Mouse (Mus musculus) heart, embryonic 11.5 days (tissue): Measurements from ENCODE around the gene Pdzd2. TPM values are rescaled to one million over a fixed set of nuclear protein-coding genes. Genes with fewer than 3 reads are reported as not detected.

Source experiments
- ATAC-seq: fragments of 200-750 bp; cut with Nextera tagmentation; replicated peaks from 2 replicates; pipeline ENCODE4 v1.8.0; 2017; ENCODE audit warnings: moderate library complexity; ENCODE audit not compliant: insufficient number of reproducible peaks, low FRiP score, low TSS enrichment
- H3K27ac ChIP-seq: fragments of 300-500 bp; sonication (generic); 2 replicates; pipeline ENCODE4 v1.5.1; 2014; ENCODE audit warnings: mild to moderate bottlenecking, low read depth, low read length
- H3K27me3 ChIP-seq: fragments of 300-500 bp; sonication (generic); 2 replicates; pipeline ENCODE4 v1.6.1; 2014; ENCODE audit warnings: mild to moderate bottlenecking, low read length, mixed read lengths; ENCODE audit not compliant: control insufficient read depth, insufficient read depth
- H3K36me3 ChIP-seq: fragments of 300-500 bp; sonication (generic); 2 replicates; pipeline ENCODE4 v1.6.1; 2014; ENCODE audit warnings: mild to moderate bottlenecking, low read length, moderate library complexity, mixed read lengths; ENCODE audit not compliant: control insufficient read depth, insufficient read depth
- H3K4me1 ChIP-seq: fragments of 300-500 bp; sonication (generic); 2 replicates; pipeline ENCODE4 v1.6.1; 2014; ENCODE audit warnings: low read length; ENCODE audit not compliant: control insufficient read depth, insufficient read depth
- H3K4me2 ChIP-seq: fragments of 300-500 bp; sonication (generic); 2 replicates; pipeline ENCODE4 v1.6.1; 2014; ENCODE audit warnings: mild to moderate bottlenecking, moderate library complexity
- H3K4me3 ChIP-seq: fragments of 300-500 bp; sonication (generic); 2 replicates; pipeline ENCODE4 v1.5.1; 2014; ENCODE audit warnings: low read depth, low read length
- H3K9ac ChIP-seq: fragments of 300-500 bp; sonication (generic); 2 replicates; pipeline ENCODE4 v1.6.1; 2014; ENCODE audit warnings: mild to moderate bottlenecking, low read depth, low read length, moderate library complexity
- H3K9me3 ChIP-seq: fragments of 300-500 bp; sonication (generic); replicated peaks from 2 replicates; pipeline ENCODE4 v1.6.1; 2016; ENCODE audit warnings: low read length; ENCODE audit not compliant: control insufficient read depth
- WGBS: fragments of 180-500 bp; shearing (Covaris S2); extraction: QIAGEN DNeasy Blood & Tissue Kit; methylation state at CpG from one replicate; pipeline ENCODE4 v1.1.7; 2014; ENCODE audit not compliant: insufficient replicate concordance; 5-methylcytosine and 5-hydroxymethylcytosine counted together
- polyA plus RNA-seq: library from polyadenylated mRNA; unstranded; fragments of >200 nt; fragmentation: Nextera tagmentation; extraction: Ambion mirVana; gene quantifications from 2 replicates; pipeline ENCODE4 v1.2.1, GENCODE M21; 2014

Gene Pdzd2
- polyA plus RNA-seq, 1 experiment from 2014 or later = 12.5 TPM

GRCm38 (mm10) chr15:12490969-12491368 is 248.8 kb downstream of the Pdzd2 start:
- Histone ChIP-seq H3K36me3 (no peaks in the 10 kb centered on the region), H3K27ac (peak overlapping the region; percentile 42; the same call in 1 of the 2 replicates), H3K9me3 (no peaks in the 10 kb centered on the region), H3K27me3 (no peaks in the 10 kb centered on the region), H3K4me1 (peaks cover 5% of the 10 kb centered on the region; the same call in 1 of the 2 replicates), H3K9ac (no peak overlapping the region), H3K4me3 (no peak overlapping the region), H3K4me2 (no peak overlapping the region)
- 0 out of 2 replicates have a peak, but pooled peaks have one; percentile 6 for ATAC-seq
- 51% methylated on average over 3 of the region's 3 CpGs for WGBS

- H3K4me3 ChIP-seq = no peak overlapping the region
- H3K9ac ChIP-seq = no peak overlapping the region
- WGBS = 24% methylated on average over 7 of the region's 7 CpGs
- ATAC-seq = 0 out of 2 replicates have a peak, but pooled peaks have one; percentile 42
- peaks cover 5% of the 10 kb centered on the region; the same call in 1 of the 2 replicates for H3K4me1 ChIP-seq
- no peaks in the 10 kb centered on the region for H3K9me3 ChIP-seq
- no peaks in the 10 kb centered on the region for H3K36me3 ChIP-seq
- H3K27me3 ChIP-seq = no peaks in the 10 kb centered on the region
- no peak overlapping the region for H3K27ac ChIP-seq
- H3K4me2 ChIP-seq = peak overlapping the region; percentile 4; the same call in 1 of the 2 replicates
Observed at GRCm38 (mm10) chr15:12490527-12490926, 249.2 kb downstream of the Pdzd2 start.

DNA sequence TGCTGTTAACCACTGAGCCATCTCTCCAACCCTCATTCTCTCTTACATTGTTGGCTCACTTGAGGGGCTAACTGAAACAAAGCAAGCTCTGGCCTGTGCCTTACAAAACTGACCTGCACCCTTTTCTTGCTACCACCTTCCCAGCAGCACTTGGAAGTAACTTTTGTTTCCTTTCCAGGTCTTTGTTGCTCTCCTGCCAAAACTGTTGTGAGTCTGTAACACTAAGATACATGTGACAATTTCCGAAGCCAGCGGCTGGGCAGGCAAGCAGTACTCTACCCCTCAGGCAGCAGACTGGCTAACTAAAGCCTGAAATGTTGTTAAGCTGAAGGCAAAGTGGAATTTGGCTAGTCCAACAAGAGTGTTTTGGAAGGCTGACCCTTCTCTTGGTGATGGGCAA is 251.4 kb downstream of the Pdzd2 start:
- H3K4me2 ChIP-seq = no peak overlapping the region
- H3K9me3 ChIP-seq = no peaks in the 10 kb centered on the region
- 86% methylated on average over 2 of the region's 2 CpGs for WGBS
- no peak overlapping the region for H3K27ac ChIP-seq
- H3K36me3 ChIP-seq = no peaks in the 10 kb centered on the region
- no peak for ATAC-seq
- no peak overlapping the region for H3K9ac ChIP-seq
- no peaks in the 10 kb centered on the region for H3K27me3 ChIP-seq
- no peak overlapping the region for H3K4me3 ChIP-seq
- peaks cover 5% of the 10 kb centered on the region; the same call in 1 of the 2 replicates for H3K4me1 ChIP-seq

GRCm38 (mm10) chr15:12481261-12481660 is 258.5 kb downstream of the Pdzd2 start:
- Histone ChIP-seq H3K4me3 (no peak overlapping the region), H3K4me2 (no peak overlapping the region), H3K36me3 (no peaks in the 10 kb centered on the region), H3K27me3 (no peaks in the 10 kb centered on the region), H3K27ac (no peak overlapping the region), H3K4me1 (0 out of 2 replicates have a peak, but pooled peaks cover 4% of the 10 kb centered on the region), H3K9ac (no peak overlapping the region), H3K9me3 (no peaks in the 10 kb centered on the region)
- ATAC-seq = no peak
- WGBS = 71% methylated on average over 5 of the region's 5 CpGs

DNA sequence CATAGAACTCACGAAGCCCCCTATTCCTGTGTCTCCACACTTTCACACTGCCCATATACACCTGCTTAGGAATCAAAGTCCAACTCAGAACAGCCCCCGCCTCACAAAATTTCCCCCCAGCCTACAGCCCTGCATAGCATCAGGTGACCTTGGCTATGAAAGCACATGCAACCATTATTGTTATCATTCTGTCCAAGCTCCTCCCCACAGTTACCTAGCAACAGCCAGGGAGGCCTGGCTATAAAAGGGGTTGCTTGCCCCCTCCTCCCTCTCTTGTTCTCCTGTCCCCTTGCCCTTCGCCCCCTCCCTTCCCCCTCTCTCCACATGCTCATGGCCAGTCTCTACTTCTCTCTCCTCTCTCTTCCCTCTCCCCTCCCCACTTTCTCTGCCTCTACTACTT is 259.4 kb downstream of the Pdzd2 start:
- ATAC-seq = no peak
- H3K4me2 ChIP-seq = no peak overlapping the region

DNA sequence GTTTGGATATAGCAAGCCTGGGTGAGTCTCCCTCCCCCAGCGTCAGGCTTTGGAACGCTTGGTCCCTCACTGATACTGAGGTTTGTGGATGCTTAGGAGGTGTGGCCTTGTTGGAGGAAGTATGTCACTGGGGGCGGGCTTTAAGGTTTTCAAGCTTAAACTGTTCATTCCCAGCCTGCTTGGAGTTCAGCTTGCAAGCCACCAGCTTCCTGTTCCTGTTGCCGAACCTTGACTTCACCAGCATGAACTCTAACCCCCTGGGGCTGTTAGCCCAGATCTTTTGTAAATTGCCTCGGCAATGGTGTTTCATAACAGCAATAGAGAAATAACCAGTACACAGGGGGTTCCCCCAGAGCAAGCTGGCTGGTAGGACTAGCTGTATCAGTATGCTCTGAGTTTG is 260.4 kb downstream of the Pdzd2 start:
- no peaks in the 10 kb centered on the region for H3K27me3 ChIP-seq
- H3K27ac ChIP-seq = no peak overlapping the region
- no peaks in the 10 kb centered on the region for H3K9me3 ChIP-seq
- no peaks in the 10 kb centered on the region for H3K36me3 ChIP-seq
- no peak for ATAC-seq
- H3K4me3 ChIP-seq = no peak overlapping the region
- 63% methylated on average over 5 of the region's 5 CpGs for whole genome bisulfite sequencing
- H3K9ac ChIP-seq = no peak overlapping the region
- H3K4me2 ChIP-seq = no peak overlapping the region
- 0 out of 2 replicates have a peak, but pooled peaks cover 4% of the 10 kb centered on the region for H3K4me1 ChIP-seq

More for the DNA sequence above, 259.4 kb downstream of the Pdzd2 start:
- Histone ChIP-seq H3K27me3 (no peaks in the 10 kb centered on the region), H3K9ac (no peak overlapping the region), H3K27ac (no peak overlapping the region), H3K4me1 (0 out of 2 replicates have a peak, but pooled peaks cover 4% of the 10 kb centered on the region), H3K4me3 (no peak overlapping the region), H3K9me3 (no peaks in the 10 kb centered on the region), H3K36me3 (no peaks in the 10 kb centered on the region)
- WGBS = 59% methylated on average over 3 of the region's 3 CpGs

GRCm38 (mm10) chr15:12473596-12473995 is 266.1 kb downstream of the Pdzd2 start:
- no peak for ATAC-seq
- no peak overlapping the region for H3K27ac ChIP-seq
- H3K27me3 ChIP-seq = no peaks in the 10 kb centered on the region
- no peak overlapping the region for H3K4me2 ChIP-seq
- no peak overlapping the region for H3K9ac ChIP-seq
- H3K36me3 ChIP-seq = no peaks in the 10 kb centered on the region
- 79% methylated on average over 7 of the region's 7 CpGs for WGBS
- H3K9me3 ChIP-seq = no peaks in the 10 kb centered on the region
- no peaks in the 10 kb centered on the region for H3K4me1 ChIP-seq
- no peak overlapping the region for H3K4me3 ChIP-seq

- no peaks in the 10 kb centered on the region for H3K36me3 ChIP-seq
- H3K27ac ChIP-seq = no peak overlapping the region
- no peak overlapping the region for H3K9ac ChIP-seq
- H3K9me3 ChIP-seq = no peaks in the 10 kb centered on the region
- H3K4me1 ChIP-seq = no peaks in the 10 kb centered on the region
- no peak overlapping the region for H3K4me2 ChIP-seq
- no peaks in the 10 kb centered on the region for H3K27me3 ChIP-seq
- WGBS = 70% methylated on average over 4 of the region's 4 CpGs
- H3K4me3 ChIP-seq = no peak overlapping the region
- no peak for ATAC-seq
Observed at GRCm38 (mm10) chr15:12472646-12473045, 267.1 kb downstream of the Pdzd2 start.
